18 mouse cellular contexts compared by ENCODE assay signal in the genomic region with DNA sequence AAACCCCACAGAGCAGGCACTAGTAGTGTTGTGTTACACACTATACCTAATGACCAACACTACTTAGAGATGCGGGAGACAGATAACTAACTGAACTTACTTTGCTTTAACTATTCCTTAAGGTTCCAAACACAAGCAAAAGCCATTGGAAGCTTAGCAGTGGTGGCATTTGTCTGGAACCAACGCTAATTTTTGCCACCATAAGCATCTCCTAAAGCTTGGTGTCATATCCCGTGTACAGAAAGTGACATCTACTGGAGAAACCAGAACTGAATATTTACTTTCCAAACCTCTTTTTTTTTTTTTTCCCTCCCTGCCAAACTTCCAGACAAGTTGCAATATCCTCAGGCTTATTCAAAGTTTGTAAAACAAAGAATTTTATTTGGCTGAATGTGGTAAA. TPM values are rescaled to one million over a fixed set of nuclear protein-coding genes. Genes with fewer than 3 reads are reported as not detected.
A peak's percentile ranks its signal among the peaks of the same experiment; 100 is the strongest.
DNase-seq lines count a peak whose midpoint lies in the region; ATAC-seq and TF ChIP-seq lines count a peak whose summit lies in the region.
"Had no signal": no experiment of that assay in that cellular context is flagged by ENCODE, and none has a peak within 500 bp of the region (broad histone marks: within the 10 kb centered on the region; RNA-seq: fewer than 3 reads in every experiment).

No protein-coding gene starts in this region.

- no peak for ATAC-seq in embryonic facial prominence, embryonic 11.5 days (replicated peaks; ENCODE audit: insufficient number of reproducible peaks, low FRiP score, low TSS enrichment, low read depth)
- no peak for ATAC-seq in hindbrain, postnatal 0 days
- ATAC-seq in hindbrain, embryonic 16.5 days: no peak
- ATAC-seq in limb, embryonic 14.5 days (ENCODE audit: low FRiP score, low read depth): no peak

- peak; percentile 38 for TF ChIP-seq CTCF in hindbrain, postnatal 0 days (IDR thresholded peaks at IDR 0.05; ENCODE audit: low read depth)

- WGBS in embryonic facial prominence, embryonic 11.5 days: 63% methylated on average over 3 of the region's 3 CpGs
- 71% methylated on average over 3 of the region's 3 CpGs for WGBS in embryonic facial prominence, embryonic 10.5 days
- 60% methylated on average over 3 of the region's 3 CpGs for WGBS in hindbrain, postnatal 0 days
- WGBS in hindbrain, embryonic 16.5 days: 57% methylated on average over 3 of the region's 3 CpGs
- 68% methylated on average over 3 of the region's 3 CpGs for WGBS in limb, embryonic 14.5 days
- WGBS in limb, embryonic 10.5 days: 68% methylated on average over 3 of the region's 3 CpGs

- no peak overlapping the region for H3K27ac ChIP-seq in embryonic facial prominence, embryonic 11.5 days (replicated peaks; ENCODE audit: low read depth, low read length)
- H3K27ac ChIP-seq in embryonic facial prominence, embryonic 10.5 days (replicated peaks): no peak overlapping the region
- H3K27ac ChIP-seq in hindbrain, postnatal 0 days: no peak overlapping the region
- no peak overlapping the region for H3K27ac ChIP-seq in hindbrain, embryonic 16.5 days (ENCODE audit: low read depth, low read length)
- no peak overlapping the region for H3K27ac ChIP-seq in limb, embryonic 14.5 days (replicated peaks; ENCODE audit: low read depth, low read length)
- no peak overlapping the region for H3K27ac ChIP-seq in limb, embryonic 10.5 days
- H3K27ac ChIP-seq: kidney, embryonic 15.5 days; limb, embryonic 13.5 days; lung, embryonic 15.5 days had no signal

- no peaks in the 10 kb centered on the region for H3K36me3 ChIP-seq in embryonic facial prominence, embryonic 11.5 days (replicated peaks; ENCODE audit: control insufficient read depth, insufficient read depth, low read depth, low read length)
- H3K36me3 ChIP-seq in embryonic facial prominence, embryonic 10.5 days (replicated peaks): no peaks in the 10 kb centered on the region
- no peaks in the 10 kb centered on the region for H3K36me3 ChIP-seq in hindbrain, postnatal 0 days (ENCODE audit: insufficient read depth, low read length)
- no peaks in the 10 kb centered on the region for H3K36me3 ChIP-seq in hindbrain, embryonic 16.5 days (ENCODE audit: control insufficient read depth, insufficient read depth, low read length)
- H3K36me3 ChIP-seq in limb, embryonic 14.5 days (ENCODE audit: control insufficient read depth, insufficient read depth, low read length): no peaks in the 10 kb centered on the region
- H3K36me3 ChIP-seq in limb, embryonic 10.5 days: no peaks in the 10 kb centered on the region
- H3K36me3 ChIP-seq: kidney, embryonic 15.5 days; limb, embryonic 13.5 days; lung, embryonic 15.5 days had no signal

- no peak overlapping the region for H3K4me2 ChIP-seq in embryonic facial prominence, embryonic 11.5 days (ENCODE audit: low read depth, low read length)
- H3K4me2 ChIP-seq in hindbrain, postnatal 0 days (ENCODE audit: low read depth, low read length): no peak overlapping the region
- no peak overlapping the region for H3K4me2 ChIP-seq in hindbrain, embryonic 16.5 days (ENCODE audit: low read length)
- H3K4me2 ChIP-seq in limb, embryonic 14.5 days (replicated peaks; ENCODE audit: low read depth, low read length, severe bottlenecking): no peak overlapping the region
- H3K4me2 ChIP-seq: kidney, embryonic 15.5 days; limb, embryonic 13.5 days; lung, embryonic 15.5 days had no signal

- no peaks in the 10 kb centered on the region for H3K9me3 ChIP-seq in embryonic facial prominence, embryonic 11.5 days (replicated peaks; ENCODE audit: control insufficient read depth, low read length)
- peaks cover 3% of the 10 kb centered on the region; the same call in 1 of the 2 replicates for H3K9me3 ChIP-seq in embryonic facial prominence, embryonic 10.5 days
- peaks cover 4% of the 10 kb centered on the region for H3K9me3 ChIP-seq in hindbrain, postnatal 0 days (ENCODE audit: low read length)
- H3K9me3 ChIP-seq in hindbrain, embryonic 16.5 days (ENCODE audit: control insufficient read depth, low read length): peaks cover 4% of the 10 kb centered on the region
- 0 out of 2 replicates have a peak, but pooled peaks cover 6% of the 10 kb centered on the region for H3K9me3 ChIP-seq in limb, embryonic 14.5 days (ENCODE audit: control insufficient read depth, low read length)
- no peaks in the 10 kb centered on the region for H3K9me3 ChIP-seq in limb, embryonic 10.5 days (replicated peaks)
- H3K9me3 ChIP-seq: kidney, embryonic 15.5 days; lung, embryonic 15.5 days had no signal

- H3K9ac ChIP-seq in embryonic facial prominence, embryonic 11.5 days (replicated peaks; ENCODE audit: low read length): no peak overlapping the region
- H3K9ac ChIP-seq in hindbrain, postnatal 0 days (replicated peaks; ENCODE audit: low read length): no peak overlapping the region
- H3K9ac ChIP-seq in hindbrain, embryonic 16.5 days (ENCODE audit: low read depth, low read length): no peak overlapping the region
- H3K9ac ChIP-seq in limb, embryonic 14.5 days (ENCODE audit: low read depth, low read length, severe bottlenecking): no peak overlapping the region
- H3K9ac ChIP-seq: kidney, embryonic 15.5 days; limb, embryonic 13.5 days; lung, embryonic 15.5 days had no signal

- no peak for TF ChIP-seq POLR2A in limb, embryonic 14.5 days (IDR thresholded peaks at IDR 0.05; ENCODE audit: borderline replicate concordance, extremely low read depth, insufficient read depth, insufficient read length)

- no peak overlapping the region for H3K4me3 ChIP-seq in embryonic facial prominence, embryonic 11.5 days (ENCODE audit: low read depth, low read length)
- no peak overlapping the region for H3K4me3 ChIP-seq in embryonic facial prominence, embryonic 10.5 days
- H3K4me3 ChIP-seq in hindbrain, postnatal 0 days (ENCODE audit: low read length): no peak overlapping the region
- no peak overlapping the region for H3K4me3 ChIP-seq in hindbrain, embryonic 16.5 days (ENCODE audit: low read length)
- no peak overlapping the region for H3K4me3 ChIP-seq in limb, embryonic 14.5 days (replicated peaks; ENCODE audit: low read length)
- no peak overlapping the region for H3K4me3 ChIP-seq in limb, embryonic 10.5 days
- H3K4me3 ChIP-seq: kidney, embryonic 15.5 days; limb, embryonic 13.5 days; lung, embryonic 15.5 days; myocyte had no signal

- DNase-seq in embryonic facial prominence, embryonic 11.5 days (ENCODE audit: low spot score): peak; percentile 19
- no peak for DNase-seq in embryonic facial prominence, embryonic 10.5 days (ENCODE audit: low spot score)
- peak; percentile 39 for DNase-seq in hindbrain, postnatal 0 days (ENCODE audit: low spot score)
- peak; percentile 16 for DNase-seq in limb, embryonic 14.5 days (ENCODE audit: low spot score)
- DNase-seq in limb, embryonic 10.5 days (ENCODE audit: low spot score): no peak
- DNase-seq in brain, adult 2 months (ENCODE audit: low read depth, low spot score): peak; percentile 45
- no peak for DNase-seq in right cerebral cortex, postnatal 10 days (ENCODE audit: low spot score in 2 of 2)
- DNase-seq: adrenal gland, postnatal 14 days; heart, postnatal 4 days; layer of hippocampus, postnatal 36 days; right cerebral cortex, adult 18-20 months; thymus, postnatal 4 days had no signal

- H3K4me1 ChIP-seq in embryonic facial prominence, embryonic 11.5 days (ENCODE audit: control insufficient read depth, insufficient read depth, low read length): no peaks in the 10 kb centered on the region
- H3K4me1 ChIP-seq in embryonic facial prominence, embryonic 10.5 days: peaks cover 9% of the 10 kb centered on the region; the same call in 1 of the 2 replicates
- H3K4me1 ChIP-seq in hindbrain, postnatal 0 days (ENCODE audit: insufficient read depth, low read length): no peaks in the 10 kb centered on the region
- H3K4me1 ChIP-seq in hindbrain, embryonic 16.5 days (ENCODE audit: control insufficient read depth, insufficient read depth, low read depth, low read length): no peaks in the 10 kb centered on the region
- no peaks in the 10 kb centered on the region for H3K4me1 ChIP-seq in limb, embryonic 14.5 days (ENCODE audit: control insufficient read depth, insufficient read depth, low read length)
- H3K4me1 ChIP-seq in limb, embryonic 10.5 days: peaks cover 3% of the 10 kb centered on the region; the same call in 1 of the 2 replicates
- H3K4me1 ChIP-seq: limb, embryonic 13.5 days; lung, embryonic 15.5 days had no signal

- H3K27me3 ChIP-seq in embryonic facial prominence, embryonic 11.5 days (ENCODE audit: control insufficient read depth, insufficient read depth, low read length): no peaks in the 10 kb centered on the region
- H3K27me3 ChIP-seq in embryonic facial prominence, embryonic 10.5 days (replicated peaks; ENCODE audit: low read depth, poor library complexity, severe bottlenecking): no peaks in the 10 kb centered on the region
- no peaks in the 10 kb centered on the region for H3K27me3 ChIP-seq in hindbrain, postnatal 0 days (ENCODE audit: insufficient read depth, low read length)
- no peaks in the 10 kb centered on the region for H3K27me3 ChIP-seq in hindbrain, embryonic 16.5 days (replicated peaks; ENCODE audit: control insufficient read depth, insufficient read depth, low read length)
- no peaks in the 10 kb centered on the region for H3K27me3 ChIP-seq in limb, embryonic 14.5 days (ENCODE audit: control insufficient read depth, insufficient read depth, low read length)
- H3K27me3 ChIP-seq in limb, embryonic 10.5 days (ENCODE audit: low read depth, poor library complexity, severe bottlenecking): 0 out of 2 replicates have a peak, but pooled peaks cover 5% of the 10 kb centered on the region
- H3K27me3 ChIP-seq: kidney, embryonic 15.5 days; lung, embryonic 15.5 days had no signal

RNA-seq across cellular contexts. Expression of a gene that starts 39.5 kb away (rescaled TPM):
- 58.8 and 65.3 TPM in 2 replicates for polyA plus RNA-seq in embryonic facial prominence, embryonic 11.5 days (2014; fragmentation: Nextera tagmentation; extraction: Ambion mirVana)
- 67.0 and 71.9 TPM in 2 replicates for polyA plus RNA-seq in embryonic facial prominence, embryonic 10.5 days (2016; fragmentation: Nextera tagmentation; extraction: Ambion mirVana)
- total RNA-seq in hindbrain, postnatal 0 days (2014; rRNA removed): 132 and 133 TPM in 2 replicates
- 94.4 and 105 TPM in 2 replicates for polyA plus RNA-seq in hindbrain, postnatal 0 days (2015; fragmentation: Nextera tagmentation; extraction: Ambion mirVana)
- 128 and 131 TPM in 2 replicates for polyA plus RNA-seq in hindbrain, embryonic 16.5 days (2015; fragmentation: Nextera tagmentation; extraction: Ambion mirVana)
- 16.2 and 26.2 TPM in 2 replicates for polyA plus RNA-seq in limb, embryonic 14.5 days (2012; rRNA removed)
- 17.3 and 17.9 TPM in 2 replicates for polyA plus RNA-seq in limb, embryonic 14.5 days (2014; fragmentation: Nextera tagmentation; extraction: Ambion mirVana)
- polyA plus RNA-seq in limb, embryonic 10.5 days (2016; fragmentation: Nextera tagmentation; extraction: Ambion mirVana): 63.2 and 65.7 TPM in 2 replicates
- total RNA-seq: megakaryocyte-erythroid progenitor cell, adult 5-6 weeks had no signal

Comparison
In these comparisons a context has a peak if more than half of its experiments do, and no peak if none do; other contexts are left out.
1. DNase-seq: peak in embryonic facial prominence, embryonic 11.5 days (single experiment), hindbrain, postnatal 0 days (single experiment), limb, embryonic 14.5 days (single experiment) and brain, adult 2 months (single experiment); none in embryonic facial prominence, embryonic 10.5 days (single experiment), limb, embryonic 10.5 days (single experiment) and right cerebral cortex, postnatal 10 days (0 of 2).